Mouse (Mus musculus) thymus, postnatal 10 days (tissue): ENCODE measurements around the gene Fgfr2.
A peak's percentile ranks its signal among the peaks of the same experiment; 100 is the strongest.

Experiments used
- DNase-seq, 2 experiments: peaks; one replicate each; pipeline ENCODE4 v3.0.0; 2021; ENCODE audit warnings: low spot score in 2 of 2

Gene Fgfr2

GRCm38 (mm10) chr7:130810238-130810637, 2312.9 kb downstream of the Fgfr2 start:
- DNase-seq: no peak

- DNase-seq: no peak
Measured at GRCm38 (mm10) chr7:130808694-130809093, 2314.5 kb downstream of the Fgfr2 start.

GRCm38 (mm10) chr7:130807749-130808148, 2315.4 kb downstream of the Fgfr2 start:
- DNase-seq: no peak

- no peak for DNase-seq
Measured at GRCm38 (mm10) chr7:130804991-130805390, 2318.2 kb downstream of the Fgfr2 start.

- DNase-seq: no peak
Measured at GRCm38 (mm10) chr7:130803251-130803825, 2319.8 kb downstream of the Fgfr2 start.

- no peak for DNase-seq
Measured at GRCm38 (mm10) chr7:130801811-130802210, 2321.3 kb downstream of the Fgfr2 start.

- no peak for DNase-seq
Measured at GRCm38 (mm10) chr7:130800681-130801080, 2322.5 kb downstream of the Fgfr2 start.

- DNase-seq: no peak
Measured at GRCm38 (mm10) chr7:130799418-130799817, 2323.7 kb downstream of the Fgfr2 start.

GRCm38 (mm10) chr7:130797524-130797923, 2325.6 kb downstream of the Fgfr2 start:
- DNase-seq: no peak

- DNase-seq: peak in 1 of 2 experiments; percentile 44
Measured at GRCm38 (mm10) chr7:130796786-130797185, 2326.4 kb downstream of the Fgfr2 start.

GRCm38 (mm10) chr7:130793671-130794070, 2329.5 kb downstream of the Fgfr2 start:
- no peak for DNase-seq

GRCm38 (mm10) chr7:130789456-130789855, 2333.7 kb downstream of the Fgfr2 start:
- DNase-seq: no peak

- DNase-seq: no peak
Measured at GRCm38 (mm10) chr7:130788950-130789349, 2334.2 kb downstream of the Fgfr2 start.

GRCm38 (mm10) chr7:130787537-130787936, 2335.6 kb downstream of the Fgfr2 start:
- no peak for DNase-seq

- no peak for DNase-seq
Measured at GRCm38 (mm10) chr7:130786708-130787107, 2336.4 kb downstream of the Fgfr2 start.

- no peak for DNase-seq
Measured at GRCm38 (mm10) chr7:130785923-130786575, 2337.1 kb downstream of the Fgfr2 start.

- no peak for DNase-seq
Measured at GRCm38 (mm10) chr7:130782501-130783050, 2340.6 kb downstream of the Fgfr2 start.

GRCm38 (mm10) chr7:130780866-130781419, 2342.2 kb downstream of the Fgfr2 start:
- no peak for DNase-seq

GRCm38 (mm10) chr7:130773914-130774630, 2349.1 kb downstream of the Fgfr2 start, which contains the start of gene Btbd16:
TSS of gene Btbd16 (plus strand) at chr7:130774069.
- peak; percentile 40 to 42 for DNase-seq

- DNase-seq: peak; percentile 27 to 68
Measured at GRCm38 (mm10) chr7:130773171-130773830, 2349.8 kb downstream of the Fgfr2 start.

GRCm38 (mm10) chr7:130770707-130771106, 2352.4 kb downstream of the Fgfr2 start:
- DNase-seq: peak; percentile 72 to 87

GRCm38 (mm10) chr7:130768151-130768550, 2355.0 kb downstream of the Fgfr2 start:
- DNase-seq: no peak
